Mouse (Mus musculus): ENCODE data around the gene Slc6a21. TPM values are rescaled to one million over a fixed set of nuclear protein-coding genes. Genes with fewer than 3 reads are reported as not detected.

Slc6a21 gene
- polyA plus RNA-seq, 1 experiment from 2014 or later, result not detected

GRCm38 (mm10) chr7:45338161-45338911, 61.0 kb downstream of the Slc6a21 start:
- peak overlapping the region; percentile 82 for H3K9ac ChIP-seq

More at GRCm38 (mm10) chr7:45338161-45338911, 61.0 kb downstream of the Slc6a21 start:
- Histone ChIP-seq H3K36me3 (no peaks in the 10 kb centered on the region), H3K4me3 (peak overlapping the region; percentile 60), H3K9me3 (no peaks in the 10 kb centered on the region), H3K27me3 (replicated peaks) (peaks cover 19% of the 10 kb centered on the region), H3K4me1 (peaks cover 71% of the 10 kb centered on the region), H3K27ac (replicated peaks) (no peak overlapping the region), H3K4me2 (peak overlapping the region; percentile 79)
- no peak for ATAC-seq (ENCODE audit: extremely low read depth, insufficient number of reproducible peaks, low FRiP score, low TSS enrichment)
- WGBS, result 7% methylated on average over 14 of the region's 14 CpGs

Other genes starting within 250 kb of the Slc6a21 start
- 6.8 and 7.1 TPM in 2 replicates for gene Prr12, start 224.6 kb upstream of the Slc6a21 start, polyA plus RNA-seq (2015; fragmentation: Nextera tagmentation; extraction: Ambion mirVana)
- 46.6 and 49.6 TPM in 2 replicates for gene Nosip, start 215.1 kb upstream of the Slc6a21 start, polyA plus RNA-seq (2015; fragmentation: Nextera tagmentation; extraction: Ambion mirVana)
- gene Prrg2, start 214.8 kb upstream of the Slc6a21 start, polyA plus RNA-seq (2015; fragmentation: Nextera tagmentation; extraction: Ambion mirVana), result 12.5 and 13.6 TPM in 2 replicates
- 271 and 277 TPM in 2 replicates for gene Rcn3, start 185.3 kb upstream of the Slc6a21 start, polyA plus RNA-seq (2015; fragmentation: Nextera tagmentation; extraction: Ambion mirVana)
- 38.0 and 38.1 TPM in 2 replicates for gene Fcgrt, start 173.7 kb upstream of the Slc6a21 start, polyA plus RNA-seq (2015; fragmentation: Nextera tagmentation; extraction: Ambion mirVana)
- gene Rps11, start 153.1 kb upstream of the Slc6a21 start, polyA plus RNA-seq (2015; fragmentation: Nextera tagmentation; extraction: Ambion mirVana), result 982 and 1,095 TPM in 2 replicates
- gene Rpl13a, start 148.8 kb upstream of the Slc6a21 start, polyA plus RNA-seq (2015; fragmentation: Nextera tagmentation; extraction: Ambion mirVana), result 688 and 785 TPM in 2 replicates
- gene Gm45713, start 141.3 kb upstream of the Slc6a21 start, polyA plus RNA-seq (2015; fragmentation: Nextera tagmentation; extraction: Ambion mirVana), result 0.17 TPM in 1 of 2 replicates, not detected in the other
- gene Flt3l, start 141.1 kb upstream of the Slc6a21 start, polyA plus RNA-seq (2015; fragmentation: Nextera tagmentation; extraction: Ambion mirVana), result 0.88 and 1.0 TPM in 2 replicates
- gene Pih1d1, start 123.2 kb upstream of the Slc6a21 start, polyA plus RNA-seq (2015; fragmentation: Nextera tagmentation; extraction: Ambion mirVana), result 82.2 and 89.3 TPM in 2 replicates
- gene Aldh16a1, start 122.9 kb upstream of the Slc6a21 start, polyA plus RNA-seq (2015; fragmentation: Nextera tagmentation; extraction: Ambion mirVana), result 31.8 and 33.4 TPM in 2 replicates
- gene Slc17a7, start 113.6 kb upstream of the Slc6a21 start, polyA plus RNA-seq (2015; fragmentation: Nextera tagmentation; extraction: Ambion mirVana), result 2.9 and 3.6 TPM in 2 replicates
- not detected in 2 replicates for gene Gfy, start 97.9 kb upstream of the Slc6a21 start, polyA plus RNA-seq (2015; fragmentation: Nextera tagmentation; extraction: Ambion mirVana)
- gene Pth2, start 96.5 kb upstream of the Slc6a21 start, polyA plus RNA-seq (2015; fragmentation: Nextera tagmentation; extraction: Ambion mirVana), result not detected in 2 replicates
- 0.51 and 0.74 TPM in 2 replicates for gene Ccdc155, start 72.6 kb upstream of the Slc6a21 start, polyA plus RNA-seq (2015; fragmentation: Nextera tagmentation; extraction: Ambion mirVana)
- gene Dkkl1, start 65.4 kb upstream of the Slc6a21 start, polyA plus RNA-seq (2015; fragmentation: Nextera tagmentation; extraction: Ambion mirVana), result 1.5 and 1.7 TPM in 2 replicates
- gene Tead2, start 61.8 kb upstream of the Slc6a21 start, polyA plus RNA-seq (2015; fragmentation: Nextera tagmentation; extraction: Ambion mirVana), result 127 and 139 TPM in 2 replicates
- 1.7 and 2.4 TPM in 2 replicates for gene Cd37, start 38.4 kb upstream of the Slc6a21 start, polyA plus RNA-seq (2015; fragmentation: Nextera tagmentation; extraction: Ambion mirVana)
- gene Slc6a16, start 36.4 kb upstream of the Slc6a21 start, polyA plus RNA-seq (2015; fragmentation: Nextera tagmentation; extraction: Ambion mirVana), result 0.27 and 0.41 TPM in 2 replicates
- gene Trpm4, start 56.3 kb downstream of the Slc6a21 start, polyA plus RNA-seq (2015; fragmentation: Nextera tagmentation; extraction: Ambion mirVana), result 12.7 and 13.5 TPM in 2 replicates
- 24.2 and 27.7 TPM in 2 replicates for gene Hrc, start 57.8 kb downstream of the Slc6a21 start, polyA plus RNA-seq (2015; fragmentation: Nextera tagmentation; extraction: Ambion mirVana)
- gene Ppfia3, start 89.5 kb downstream of the Slc6a21 start, polyA plus RNA-seq (2015; fragmentation: Nextera tagmentation; extraction: Ambion mirVana), result 2.3 and 2.9 TPM in 2 replicates
- 1.0 and 1.2 TPM in 2 replicates for gene Lin7b, start 93.1 kb downstream of the Slc6a21 start, polyA plus RNA-seq (2015; fragmentation: Nextera tagmentation; extraction: Ambion mirVana)
- 136 and 140 TPM in 2 replicates for gene Snrnp70, start 118.2 kb downstream of the Slc6a21 start, polyA plus RNA-seq (2015; fragmentation: Nextera tagmentation; extraction: Ambion mirVana)
- 0.32 and 0.50 TPM in 2 replicates for gene Kcna7, start 128.1 kb downstream of the Slc6a21 start, polyA plus RNA-seq (2015; fragmentation: Nextera tagmentation; extraction: Ambion mirVana)
- 1.6 and 1.8 TPM in 2 replicates for gene Ntf5, start 136.2 kb downstream of the Slc6a21 start, polyA plus RNA-seq (2015; fragmentation: Nextera tagmentation; extraction: Ambion mirVana)
- not detected in 2 replicates for gene Lhb, start 143.3 kb downstream of the Slc6a21 start, polyA plus RNA-seq (2015; fragmentation: Nextera tagmentation; extraction: Ambion mirVana)
- gene Gys1, start 157.3 kb downstream of the Slc6a21 start, polyA plus RNA-seq (2015; fragmentation: Nextera tagmentation; extraction: Ambion mirVana), result 91.8 and 95.3 TPM in 2 replicates
- gene Ruvbl2, start 160.6 kb downstream of the Slc6a21 start, polyA plus RNA-seq (2015; fragmentation: Nextera tagmentation; extraction: Ambion mirVana), result 80.6 and 85.6 TPM in 2 replicates
- gene Ftl1, start 182.4 kb downstream of the Slc6a21 start, polyA plus RNA-seq (2015; fragmentation: Nextera tagmentation; extraction: Ambion mirVana), result 5,089 and 5,516 TPM in 2 replicates
- 124 and 139 TPM in 2 replicates for gene Bax, start 189.4 kb downstream of the Slc6a21 start, polyA plus RNA-seq (2015; fragmentation: Nextera tagmentation; extraction: Ambion mirVana)
- gene Tulp2, start 204.4 kb downstream of the Slc6a21 start, polyA plus RNA-seq (2015; fragmentation: Nextera tagmentation; extraction: Ambion mirVana), result 0.74 and 1.0 TPM in 2 replicates
- gene Gm45808, start 209.3 kb downstream of the Slc6a21 start, polyA plus RNA-seq (2015; fragmentation: Nextera tagmentation; extraction: Ambion mirVana), result not detected in 2 replicates
- 3.9 TPM in 2 replicates for gene Dhdh, start 211.3 kb downstream of the Slc6a21 start, polyA plus RNA-seq (2015; fragmentation: Nextera tagmentation; extraction: Ambion mirVana)
- gene Nucb1, start 232.9 kb downstream of the Slc6a21 start, polyA plus RNA-seq (2015; fragmentation: Nextera tagmentation; extraction: Ambion mirVana), result 175 and 177 TPM in 2 replicates
- 38.5 and 49.6 TPM in 2 replicates for gene Ppp1r15a, start 248.8 kb downstream of the Slc6a21 start, polyA plus RNA-seq (2015; fragmentation: Nextera tagmentation; extraction: Ambion mirVana)
- 1.1 and 1.2 TPM in 2 replicates for gene Plekha4, start 248.8 kb downstream of the Slc6a21 start, polyA plus RNA-seq (2015; fragmentation: Nextera tagmentation; extraction: Ambion mirVana)

Measured in heart, embryonic 13.5 days (tissue).